Mouse (Mus musculus) erythroblast, embryonic 14.5 days (primary cell): Measurements from ENCODE around the gene Dsel. TPM values are rescaled to one million over a fixed set of nuclear protein-coding genes. Genes with fewer than 3 reads are reported as not detected.

ENCODE experiments used
- H3K27me3 ChIP-seq: 2 replicates; pipeline ENCODE4 v1.6.1; 2012; ENCODE audit warnings: inconsistent platforms; ENCODE audit not compliant: control insufficient read depth
- H3K36me3 ChIP-seq: 2 replicates; pipeline ENCODE4 v1.6.1; 2012; ENCODE audit warnings: mild to moderate bottlenecking, inconsistent platforms; ENCODE audit not compliant: control insufficient read depth
- H3K4me1 ChIP-seq: 2 replicates; pipeline ENCODE4 v1.6.1; 2012; ENCODE audit warnings: inconsistent platforms; ENCODE audit not compliant: control insufficient read depth
- H3K4me3 ChIP-seq: replicated peaks from 2 replicates; pipeline ENCODE3; 2012; ENCODE audit warnings: moderate library complexity, mild to moderate bottlenecking, inconsistent platforms
- H3K9me3 ChIP-seq: 2 replicates; pipeline ENCODE4 v1.6.1; 2012; ENCODE audit warnings: low read length, inconsistent platforms, mixed read lengths; ENCODE audit not compliant: control insufficient read depth
- GATA1 ChIP-seq: IDR thresholded peaks from 2 replicates; pipeline ENCODE4 v1.6.1; 2012; ENCODE audit warnings: low read length, inconsistent platforms, mixed read lengths
- TAL1 ChIP-seq: IDR thresholded peaks from 3 replicates; pipeline ENCODE4 v1.6.1; 2012; ENCODE audit warnings: low read length, inconsistent platforms, mixed read lengths
- polyA plus RNA-seq: library from polyadenylated mRNA; stranded (reverse); fragments of >175 nt; gene quantifications from 2 replicates; pipeline ENCODE4 v1.2.3, GENCODE M21; 2012

Gene Dsel
- polyA plus RNA-seq = not detected in 2 replicates

GRCm38 (mm10) chr1:111864779-111865165 lies at the start of gene Dsel:
TSS of gene Dsel (minus strand) at chr1:111864918.
- Histone ChIP-seq H3K9me3 (no peaks in the 10 kb centered on the region), H3K4me1 (peaks cover 13% of the 10 kb centered on the region), H3K27me3 (no peaks in the 10 kb centered on the region), H3K36me3 (no peaks in the 10 kb centered on the region), H3K4me3 (peak within 1 kb of the TSS; percentile 65)
- TF ChIP-seq TAL1 = no peak
- no peak for TF ChIP-seq GATA1

- H3K4me1 ChIP-seq = no peaks in the 10 kb centered on the region
- H3K36me3 ChIP-seq = no peaks in the 10 kb centered on the region
- no peaks in the 10 kb centered on the region for H3K9me3 ChIP-seq
- H3K4me3 ChIP-seq = no peak overlapping the region
- H3K27me3 ChIP-seq = no peaks in the 10 kb centered on the region
- TF ChIP-seq TAL1 (no peak), GATA1 (no peak)
These were observed 46.7 kb upstream of the Dsel start for GRCm38 (mm10) chr1:111911424-111911823.

- H3K4me1 ChIP-seq = no peaks in the 10 kb centered on the region
- H3K27me3 ChIP-seq = no peaks in the 10 kb centered on the region
- no peaks in the 10 kb centered on the region for H3K9me3 ChIP-seq
- no peak overlapping the region for H3K4me3 ChIP-seq
- TF ChIP-seq GATA1 = no peak
- TF ChIP-seq TAL1 = no peak
- H3K36me3 ChIP-seq = no peaks in the 10 kb centered on the region
These were observed 18.6 kb upstream of the Dsel start for GRCm38 (mm10) chr1:111883336-111883735.

- no peaks in the 10 kb centered on the region for H3K9me3 ChIP-seq
- H3K4me3 ChIP-seq = no peak overlapping the region
- no peaks in the 10 kb centered on the region for H3K36me3 ChIP-seq
- H3K4me1 ChIP-seq = no peaks in the 10 kb centered on the region
- TF ChIP-seq TAL1 (no peak), GATA1 (no peak)
- H3K27me3 ChIP-seq = no peaks in the 10 kb centered on the region
These were observed 11.1 kb upstream of the Dsel start for GRCm38 (mm10) chr1:111875784-111876183.

- no peaks in the 10 kb centered on the region for H3K36me3 ChIP-seq
- H3K4me3 ChIP-seq = no peak overlapping the region
- H3K9me3 ChIP-seq = no peaks in the 10 kb centered on the region
- no peak for TF ChIP-seq GATA1
- TF ChIP-seq TAL1 = no peak
- H3K4me1 ChIP-seq = no peaks in the 10 kb centered on the region
- no peaks in the 10 kb centered on the region for H3K27me3 ChIP-seq
These were observed 8.5 kb upstream of the Dsel start for GRCm38 (mm10) chr1:111873196-111873595.

GRCm38 (mm10) chr1:111865467-111865866 lies 749 bp upstream of the Dsel start:
- TF ChIP-seq TAL1 (no peak), GATA1 (no peak)
- no peak overlapping the region for H3K4me3 ChIP-seq
- no peaks in the 10 kb centered on the region for H3K27me3 ChIP-seq
- no peaks in the 10 kb centered on the region for H3K9me3 ChIP-seq
- no peaks in the 10 kb centered on the region for H3K36me3 ChIP-seq
- peaks cover 13% of the 10 kb centered on the region for H3K4me1 ChIP-seq

- peaks cover 13% of the 10 kb centered on the region for H3K4me1 ChIP-seq
- no peaks in the 10 kb centered on the region for H3K36me3 ChIP-seq
- TF ChIP-seq GATA1 (no peak), TAL1 (no peak)
- H3K9me3 ChIP-seq = no peaks in the 10 kb centered on the region
- no peaks in the 10 kb centered on the region for H3K27me3 ChIP-seq
- H3K4me3 ChIP-seq = peak overlapping the region; percentile 65
These were observed 497 bp downstream of the Dsel start for GRCm38 (mm10) chr1:111864063-111864778.

- H3K36me3 ChIP-seq = no peaks in the 10 kb centered on the region
- no peaks in the 10 kb centered on the region for H3K4me1 ChIP-seq
- H3K4me3 ChIP-seq = no peak overlapping the region
- TF ChIP-seq TAL1 (no peak), GATA1 (no peak)
- no peaks in the 10 kb centered on the region for H3K9me3 ChIP-seq
- no peaks in the 10 kb centered on the region for H3K27me3 ChIP-seq
These were observed 6.9 kb downstream of the Dsel start for GRCm38 (mm10) chr1:111857852-111858251.

GRCm38 (mm10) chr1:111852439-111852838 lies 12.3 kb downstream of the Dsel start:
- H3K4me1 ChIP-seq = no peaks in the 10 kb centered on the region
- H3K9me3 ChIP-seq = no peaks in the 10 kb centered on the region
- H3K27me3 ChIP-seq = no peaks in the 10 kb centered on the region
- TF ChIP-seq TAL1 (no peak), GATA1 (no peak)
- H3K36me3 ChIP-seq = no peaks in the 10 kb centered on the region
- H3K4me3 ChIP-seq = no peak overlapping the region
